Mouse (Mus musculus): ENCODE measurements around the gene Gm37240.

Gm37240 gene

GRCm38 (mm10) chr3:85378703-85379395 lies 508.5 kb downstream of the Gm37240 start:
- no peak for DNase-seq

DNA sequence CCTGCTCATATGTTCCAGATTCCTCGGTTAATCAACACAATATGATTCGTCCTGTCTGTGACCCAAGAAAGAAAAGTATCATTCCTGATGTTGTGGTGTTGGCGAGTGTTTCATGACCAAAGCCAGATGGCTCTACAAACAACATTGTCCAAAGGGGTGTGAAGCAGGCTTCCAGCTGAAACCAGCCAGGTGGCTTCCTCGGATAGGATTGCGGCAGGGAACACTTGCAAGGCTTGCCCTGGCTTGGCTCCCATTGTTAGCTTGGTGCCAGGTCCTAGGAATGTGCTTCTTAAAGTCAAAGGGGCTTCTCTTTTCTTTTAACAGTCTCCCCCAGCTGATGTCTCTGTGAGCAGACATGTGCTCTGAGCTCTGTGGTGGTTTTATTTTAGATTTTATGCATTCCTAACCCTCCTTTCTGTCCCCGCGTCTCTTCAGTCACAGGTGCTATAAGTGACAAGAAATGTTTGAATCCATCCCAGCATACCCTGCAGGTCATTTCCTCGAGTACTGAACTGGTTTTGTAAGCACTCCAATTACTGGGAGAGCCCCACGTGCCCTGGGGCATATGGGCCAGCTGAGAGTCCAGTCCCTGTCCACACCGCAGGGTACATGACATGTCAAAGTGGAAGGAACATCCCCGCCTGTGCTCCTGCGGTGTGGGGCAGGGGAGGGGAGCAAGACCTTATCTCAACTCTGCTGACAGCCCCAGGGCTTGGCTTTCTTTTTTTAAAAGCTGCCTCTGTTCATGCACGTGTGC lies 509.2 kb downstream of the Gm37240 start:
- peak; percentile 11 for DNase-seq

- no peak for DNase-seq
Measured at GRCm38 (mm10) chr3:85377505-85377904, 509.8 kb downstream of the Gm37240 start.

DNA sequence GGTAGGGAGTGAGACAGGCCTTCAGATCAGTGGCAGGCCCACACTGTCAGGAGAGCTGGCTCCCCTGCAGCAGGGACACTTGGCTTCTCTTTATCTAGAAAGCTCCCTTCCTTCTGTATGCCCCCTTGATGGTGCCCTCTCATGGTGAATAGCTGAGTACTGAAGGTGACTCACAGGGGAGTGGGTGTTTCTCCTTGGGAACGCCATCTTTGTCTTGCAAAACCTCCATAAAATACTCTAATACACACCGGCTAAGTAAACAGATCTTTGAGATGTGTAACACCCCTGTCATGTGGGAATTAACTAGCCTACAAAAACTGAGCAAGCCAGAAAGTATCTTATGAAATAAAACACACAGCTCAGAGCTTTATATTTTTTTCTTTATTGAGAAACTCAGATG lies 510.8 kb downstream of the Gm37240 start:
- no peak for DNase-seq

- DNase-seq = no peak
Measured at GRCm38 (mm10) chr3:85373039-85373438, 514.3 kb downstream of the Gm37240 start.

GRCm38 (mm10) chr3:85369847-85370246 lies 517.5 kb downstream of the Gm37240 start:
- DNase-seq = no peak

DNA sequence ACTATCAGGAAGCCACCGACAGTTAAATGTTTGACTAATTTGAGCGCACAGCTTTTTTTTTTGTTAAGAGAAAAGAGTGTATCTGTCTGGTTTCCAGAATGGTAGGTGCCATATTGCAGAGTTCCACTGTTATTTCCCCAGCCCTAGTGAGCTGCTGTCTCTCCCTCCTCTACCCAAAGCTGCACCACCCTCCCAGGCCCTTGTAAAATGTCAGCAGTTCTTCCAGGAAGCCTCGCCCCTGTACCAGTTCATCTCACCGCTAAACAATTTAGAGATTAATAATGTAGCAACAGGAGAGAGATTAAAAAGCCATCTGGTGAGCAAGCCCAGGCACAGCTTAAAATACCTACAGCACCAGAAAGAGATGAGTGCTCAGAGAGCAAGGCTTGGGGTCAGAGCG lies 518.2 kb downstream of the Gm37240 start:
- no peak for DNase-seq

GRCm38 (mm10) chr3:85368354-85369120 lies 518.8 kb downstream of the Gm37240 start:
- no peak for DNase-seq

DNA sequence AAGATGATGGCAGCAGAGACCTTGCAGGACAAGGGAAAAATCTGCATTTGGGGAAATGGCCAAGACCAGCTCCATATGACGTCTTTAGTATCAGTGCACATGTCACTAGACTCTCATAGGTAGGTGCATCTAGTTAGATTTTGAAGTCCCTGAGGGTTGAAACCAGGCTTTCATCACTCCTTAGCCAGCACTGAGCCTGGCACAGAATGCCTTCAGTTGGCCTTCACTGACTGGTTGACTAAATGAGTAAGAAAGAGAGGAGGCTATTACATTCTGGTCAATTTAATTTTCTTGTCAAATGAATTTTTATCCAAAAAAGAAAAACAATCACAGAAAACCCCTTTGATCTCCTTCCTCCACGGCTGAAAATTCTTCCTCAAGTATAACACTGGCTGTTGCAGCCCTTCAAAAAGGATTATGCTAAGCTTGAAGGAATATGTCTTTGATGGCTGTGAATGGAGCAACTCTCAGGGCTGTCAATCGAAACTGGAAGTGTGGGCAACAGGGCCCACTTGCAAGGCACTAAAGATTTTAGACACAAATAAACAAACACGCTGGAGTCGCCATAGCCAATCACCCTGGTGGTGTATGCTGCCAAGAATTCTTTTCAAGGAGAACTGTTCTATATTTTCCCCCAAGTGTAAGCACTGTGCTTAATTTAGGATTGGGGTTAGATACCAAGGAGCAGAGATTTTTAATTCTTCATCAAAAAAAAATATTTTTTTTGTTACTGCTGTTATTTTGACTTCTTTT lies 522.6 kb downstream of the Gm37240 start:
- DNase-seq = no peak

GRCm38 (mm10) chr3:85362883-85363282 lies 524.4 kb downstream of the Gm37240 start:
- no peak for DNase-seq

DNA sequence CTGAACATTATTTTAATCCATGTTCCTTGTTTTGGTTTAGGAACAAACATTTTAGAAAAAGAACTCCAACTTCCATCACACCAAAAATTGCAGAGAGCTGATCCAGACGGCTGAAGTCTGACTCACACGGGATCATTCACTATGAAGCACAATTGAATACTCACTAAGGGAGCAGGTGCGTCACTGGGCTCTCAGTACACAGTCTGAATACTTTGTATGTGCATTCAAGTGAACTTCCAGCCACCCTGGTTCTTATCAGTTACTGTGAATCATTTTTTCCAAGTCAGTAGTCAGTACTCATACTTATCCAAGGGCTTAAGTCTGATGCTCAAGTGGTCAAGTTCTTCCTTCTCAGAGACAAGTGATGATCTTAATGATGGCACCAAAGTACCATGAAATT lies 530.9 kb downstream of the Gm37240 start:
- no peak for DNase-seq

DNA sequence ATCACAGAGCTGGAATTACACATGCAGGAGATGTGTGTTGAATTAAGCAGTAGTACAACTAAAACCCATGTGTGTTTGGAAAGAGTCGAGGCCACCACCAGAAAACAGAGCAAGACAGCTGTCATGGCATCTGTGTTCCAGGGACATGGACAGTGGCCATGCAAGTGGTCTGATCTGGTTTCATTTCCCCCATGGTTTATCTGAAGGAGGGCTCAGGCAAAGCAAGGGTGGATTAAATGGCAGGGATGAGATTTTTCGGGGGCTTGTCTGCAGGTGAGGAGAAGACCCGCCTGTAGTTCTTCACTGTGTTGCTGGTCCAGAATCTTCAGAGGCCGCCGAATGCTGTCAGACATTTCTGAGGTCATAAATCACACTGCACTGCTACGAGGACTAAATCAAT lies 539.3 kb downstream of the Gm37240 start:
- no peak for DNase-seq

DNA sequence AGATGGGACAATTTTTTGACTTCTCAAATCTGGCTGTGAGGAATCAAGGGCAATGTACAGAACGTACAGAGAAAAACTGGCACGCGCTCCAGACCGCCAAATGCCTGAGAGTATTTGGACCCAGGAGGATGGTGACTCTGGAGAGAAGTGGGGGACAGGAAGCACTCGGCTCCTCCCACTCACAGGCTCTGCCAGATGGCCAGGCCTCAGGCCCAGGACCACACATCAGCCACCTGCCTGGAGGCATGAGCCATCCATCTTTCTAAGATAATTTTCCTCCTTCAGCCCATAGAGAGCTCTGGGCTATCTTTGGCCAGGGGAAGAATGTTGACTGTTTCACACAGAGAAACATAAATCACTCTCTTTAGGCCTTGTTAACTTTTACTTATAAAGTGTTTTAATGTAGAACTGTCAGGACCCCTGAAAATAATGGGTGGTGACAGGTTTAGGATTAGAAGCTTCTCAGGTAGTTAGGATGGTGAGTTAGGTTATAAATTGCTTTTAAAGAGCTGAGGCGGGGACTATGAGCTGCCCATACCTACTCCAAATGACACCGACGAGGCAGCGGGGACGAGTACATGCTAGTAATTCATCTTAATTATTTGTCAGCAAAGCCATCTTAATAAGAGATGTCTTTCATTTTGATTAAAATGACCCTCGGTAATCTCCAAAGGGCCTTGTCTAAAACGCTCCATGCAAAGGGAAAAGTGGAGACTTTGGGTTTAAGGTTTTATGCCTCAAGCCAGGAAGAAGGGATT lies 546.0 kb downstream of the Gm37240 start:
- no peak for DNase-seq

- no peak for DNase-seq
Measured at GRCm38 (mm10) chr3:85340491-85340890, 546.8 kb downstream of the Gm37240 start.

GRCm38 (mm10) chr3:85339926-85340325 lies 547.4 kb downstream of the Gm37240 start:
- no peak for DNase-seq

DNA sequence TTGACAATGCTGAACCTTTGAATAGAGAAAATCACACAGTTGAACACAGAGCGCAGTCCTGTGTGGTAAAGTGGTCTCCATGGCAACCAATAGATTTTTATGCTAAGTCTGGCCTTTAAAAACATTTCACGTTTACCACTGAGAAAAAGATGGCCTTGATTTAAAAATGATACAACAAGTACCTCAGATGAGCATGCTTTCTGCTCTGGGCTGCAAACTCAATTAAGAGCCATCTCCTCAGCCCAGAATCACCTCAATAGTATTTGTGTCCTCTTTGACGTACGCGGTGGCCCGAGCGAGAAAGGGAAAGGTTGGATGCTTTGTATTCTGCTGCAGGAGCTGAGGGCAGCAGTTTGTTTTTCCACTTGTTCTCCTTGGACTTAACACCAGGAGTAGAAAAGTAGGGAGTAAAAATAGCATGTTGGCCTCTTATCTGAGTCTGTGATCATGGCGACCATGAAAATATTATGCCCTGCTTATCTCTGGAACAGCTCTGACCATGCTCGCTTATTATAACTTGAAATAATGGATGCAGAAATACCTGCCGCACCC lies 548.0 kb downstream of the Gm37240 start:
- DNase-seq = no peak

GRCm38 (mm10) chr3:85338755-85339095 lies 548.6 kb downstream of the Gm37240 start:
- no peak for DNase-seq

- peak; percentile 9 for DNase-seq
Measured at GRCm38 (mm10) chr3:85337881-85338754, 549.2 kb downstream of the Gm37240 start.

GRCm38 (mm10) chr3:85335517-85335916 lies 551.8 kb downstream of the Gm37240 start:
- DNase-seq = no peak

- no peak for DNase-seq
Measured at GRCm38 (mm10) chr3:85332276-85332675, 555.0 kb downstream of the Gm37240 start.

- DNase-seq = no peak
Measured at GRCm38 (mm10) chr3:85318256-85318655, 569.1 kb downstream of the Gm37240 start.
